Mouse (Mus musculus): ENCODE data around the gene Coq7.

DNA sequence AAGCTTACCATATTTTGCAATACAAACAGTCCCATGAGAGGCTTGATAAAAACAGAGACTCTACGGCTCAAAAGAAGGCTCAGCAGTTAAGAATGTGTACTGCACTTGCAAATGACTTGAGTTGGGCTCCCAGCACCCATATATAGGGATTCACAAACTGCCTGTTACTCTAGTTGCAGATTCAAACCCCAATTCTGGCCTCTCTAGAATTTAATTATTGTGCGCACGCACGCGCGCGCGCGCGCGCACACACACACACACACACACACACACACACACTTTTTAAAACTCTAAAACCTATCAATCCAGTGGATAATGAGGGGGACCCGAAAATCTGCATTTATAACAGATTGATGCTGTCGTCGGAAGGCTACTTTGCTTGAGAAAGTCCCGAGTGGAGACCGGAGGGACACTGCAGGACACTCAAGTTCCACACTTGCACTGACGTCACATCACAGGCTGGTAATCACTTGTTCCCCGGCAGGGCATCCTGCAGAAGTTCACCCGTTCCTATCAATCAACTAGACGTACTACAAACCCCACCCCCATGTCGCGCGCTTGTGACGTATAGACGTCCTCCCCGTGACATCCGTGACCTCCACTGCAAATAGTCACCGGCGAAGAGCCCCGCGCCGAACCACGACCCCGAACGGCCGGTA lies 508 bp downstream of the Coq7 start:
- TF ChIP-seq CTCF (IDR thresholded peaks at IDR 0.05; ENCODE audit: borderline replicate concordance, control insufficient read depth, extremely low read depth, insufficient read depth, low read length, poor library complexity) (no peak), POLR2A (IDR thresholded peaks at IDR 0.05; ENCODE audit: control insufficient read depth, extremely low read depth, insufficient read depth, low read length, poor library complexity) (0 out of 2 replicates have a peak, but pooled peaks have one; percentile 29)
